Mouse (Mus musculus) MEL (cell line): ENCODE measurements around the gene Prickle2. TPM values are rescaled to one million over a fixed set of nuclear protein-coding genes. Genes with fewer than 3 reads are reported as not detected.

ENCODE experiments used
- DNase-seq: peaks from one replicate; pipeline ENCODE4 v3.0.0; 2011; ENCODE audit warnings: low read depth, low spot score
- H3K27ac ChIP-seq: 2 replicates; pipeline ENCODE4 v1.5.1; 2012; ENCODE audit warnings: low read depth, mild to moderate bottlenecking, control low read depth, low read length, moderate library complexity; ENCODE audit not compliant: control insufficient read depth
- H3K27me3 ChIP-seq, 2 experiments: fragments of 150-350 bp in 1 of 2; sonication (generic) in 1 of 2; 2 replicates each; pipeline ENCODE4 v1.6.1; 2012; ENCODE audit warnings: low read length in 2 of 2, mild to moderate bottlenecking in 2 of 2, improper control_type of control experiment in 1 of 2, moderate library complexity in 1 of 2; ENCODE audit not compliant: insufficient read depth in 2 of 2, control insufficient read depth in 1 of 2
- H3K36me3 ChIP-seq, 2 experiments: 2 replicates each; pipeline ENCODE4 v1.6.1; 2012 to 2014; ENCODE audit warnings: low read length in 2 of 2, improper control_type of control experiment in 1 of 2, inconsistent platforms in 1 of 2, mild to moderate bottlenecking in 1 of 2; ENCODE audit not compliant: insufficient read depth in 2 of 2, control insufficient read depth in 1 of 2
- H3K4me1 ChIP-seq, 2 experiments: fragments of 150-350 bp in 1 of 2; sonication (generic) in 1 of 2; 2 replicates each; pipeline ENCODE4 v1.6.1; 2012; ENCODE audit warnings: low read length in 2 of 2, improper control_type of control experiment in 1 of 2, mild to moderate bottlenecking in 1 of 2; ENCODE audit not compliant: insufficient read depth in 2 of 2, control insufficient read depth in 1 of 2
- H3K4me3 ChIP-seq, 2 experiments: fragments of 150-350 bp in 1 of 2; sonication (generic) in 1 of 2; 2 replicates each; pipeline ENCODE4 v1.5.1; 2012; ENCODE audit warnings: low read depth in 2 of 2, low read length in 2 of 2, mild to moderate bottlenecking in 2 of 2, moderate library complexity in 2 of 2, control low read depth in 1 of 2, improper control_type of control experiment in 1 of 2; ENCODE audit not compliant: control insufficient read depth in 1 of 2, insufficient read depth in 1 of 2
- H3K79me2 ChIP-seq: 2 replicates; pipeline ENCODE4 v1.6.1; 2012; ENCODE audit warnings: mild to moderate bottlenecking, low read length, moderate library complexity; ENCODE audit not compliant: control insufficient read depth, poor library complexity, insufficient read depth
- H3K9ac ChIP-seq: 2 replicates; pipeline ENCODE4 v1.6.1; 2012; ENCODE audit warnings: low read depth, mild to moderate bottlenecking, control low read depth, low read length, moderate library complexity; ENCODE audit not compliant: control insufficient read depth, poor library complexity, severe bottlenecking
- H3K9me3 ChIP-seq: fragments of 150-350 bp; sonication (generic); replicated peaks from 2 replicates; pipeline ENCODE4 v1.6.1; 2012; ENCODE audit warnings: mild to moderate bottlenecking, low read length, improper control_type of control experiment, moderate library complexity; ENCODE audit not compliant: insufficient read depth
- BHLHE40 ChIP-seq: IDR thresholded peaks from 2 replicates; pipeline ENCODE4 v1.6.1; 2012; ENCODE audit warnings: low read depth, mild to moderate bottlenecking, inconsistent platforms, low read length, improper control_type of control experiment, borderline replicate concordance
- CHD1 ChIP-seq: IDR thresholded peaks from 2 replicates; pipeline ENCODE4 v1.6.1; 2012; ENCODE audit warnings: low read depth, mild to moderate bottlenecking, inconsistent platforms, low read length, improper control_type of control experiment
- E2F4 ChIP-seq: IDR thresholded peaks from 2 replicates; pipeline ENCODE4 v1.6.1; 2011; ENCODE audit warnings: low read depth, low read length, improper control_type of control experiment, borderline replicate concordance
- ELF1 ChIP-seq: IDR thresholded peaks from 2 replicates; pipeline ENCODE4 v1.6.1; 2014; ENCODE audit warnings: low read depth, mild to moderate bottlenecking, inconsistent platforms, low read length, improper control_type of control experiment, moderate library complexity
- EP300 ChIP-seq, 2 experiments: IDR thresholded peaks; 2 replicates each; pipeline ENCODE4 v1.6.1; 2011; ENCODE audit warnings: improper control_type of control experiment in 2 of 2, low read length in 2 of 2, low read depth in 1 of 2, mild to moderate bottlenecking in 1 of 2
- ETS1 ChIP-seq: IDR thresholded peaks from 2 replicates; pipeline ENCODE4 v1.6.1; 2012; ENCODE audit warnings: low read depth, mild to moderate bottlenecking, inconsistent platforms, low read length, improper control_type of control experiment, moderate library complexity
- HCFC1 ChIP-seq: IDR thresholded peaks from 2 replicates; pipeline ENCODE4 v1.6.1; 2012; ENCODE audit warnings: low read depth, mild to moderate bottlenecking, inconsistent platforms, low read length, improper control_type of control experiment, moderate library complexity
- JUND ChIP-seq: IDR thresholded peaks from 2 replicates; pipeline ENCODE4 v1.6.1; 2011; ENCODE audit warnings: low read depth, mild to moderate bottlenecking, improper control_type of control experiment, low read length
- MAFK ChIP-seq: IDR thresholded peaks from 2 replicates; pipeline ENCODE4 v1.6.1; 2011; ENCODE audit warnings: low read depth, mild to moderate bottlenecking, low read length, improper control_type of control experiment, borderline replicate concordance
- MAX ChIP-seq: IDR thresholded peaks from 2 replicates; pipeline ENCODE4 v1.6.1; 2011; ENCODE audit warnings: low read length, improper control_type of control experiment
- MEF2A ChIP-seq: IDR thresholded peaks from 2 replicates; pipeline ENCODE4 v1.6.1; 2014; ENCODE audit warnings: low read depth, mild to moderate bottlenecking, inconsistent platforms, low read length, improper control_type of control experiment; ENCODE audit not compliant: poor library complexity, insufficient replicate concordance, severe bottlenecking; ENCODE audit errors: extremely low read depth
- MYB ChIP-seq: IDR thresholded peaks from 2 replicates; pipeline ENCODE4 v1.6.1; 2011; ENCODE audit warnings: mild to moderate bottlenecking, low read depth, low read length, improper control_type of control experiment
- NELFE ChIP-seq: IDR thresholded peaks from 2 replicates; pipeline ENCODE4 v1.6.1; 2011; ENCODE audit warnings: low read depth, low read length, improper control_type of control experiment
- POLR2AphosphoS2 ChIP-seq: IDR thresholded peaks from 2 replicates; pipeline ENCODE4 v1.6.1; 2011; ENCODE audit warnings: low read length, improper control_type of control experiment
- POLR2AphosphoS5 ChIP-seq: IDR thresholded peaks from 2 replicates; pipeline ENCODE4 v1.6.1; 2012; ENCODE audit warnings: low read depth, borderline replicate concordance, mild to moderate bottlenecking, inconsistent platforms, low read length, moderate library complexity, mixed read lengths
- RCOR1 ChIP-seq: IDR thresholded peaks from 2 replicates; pipeline ENCODE4 v1.6.1; 2012; ENCODE audit warnings: low read depth, mild to moderate bottlenecking, inconsistent platforms, low read length, improper control_type of control experiment
- TAL1 ChIP-seq: IDR thresholded peaks from 2 replicates; pipeline ENCODE4 v1.6.1; 2012; ENCODE audit warnings: mild to moderate bottlenecking, inconsistent platforms, low read length, moderate library complexity, mixed read lengths
- UBTF ChIP-seq: IDR thresholded peaks from 2 replicates; pipeline ENCODE4 v1.6.1; 2012; ENCODE audit warnings: low read depth, mild to moderate bottlenecking, inconsistent platforms, low read length, improper control_type of control experiment, moderate library complexity, borderline replicate concordance; ENCODE audit not compliant: insufficient read depth
- USF1 ChIP-seq: IDR thresholded peaks from 2 replicates; pipeline ENCODE4 v1.6.1; 2014; ENCODE audit warnings: low read depth, mild to moderate bottlenecking, inconsistent platforms, low read length, improper control_type of control experiment, moderate library complexity
- USF2 ChIP-seq, 2 experiments: IDR thresholded peaks; 2 replicates each; pipeline ENCODE4 v1.6.1; 2011 to 2012; ENCODE audit warnings: improper control_type of control experiment in 2 of 2, low read length in 2 of 2, borderline replicate concordance in 1 of 2, inconsistent platforms in 1 of 2, low read depth in 1 of 2, mild to moderate bottlenecking in 1 of 2; ENCODE audit not compliant: insufficient read depth in 1 of 2
- polyA plus RNA-seq, 2 experiments: library from polyadenylated mRNA; stranded (reverse) in 1 of 2; unstranded in 1 of 2; fragments of >175 nt in 1 of 2; fragments of >200 nt in 1 of 2; gene quantifications; 2 replicates each; pipeline versions ENCODE4 v1.2.1 to v1.2.4; 2012; ENCODE audit warnings: low replicate concordance in 2 of 2, low read depth in 1 of 2; ENCODE audit not compliant: insufficient read length in 2 of 2, insufficient read depth in 1 of 2, missing spikeins in 1 of 2
- total RNA-seq: library from RNA; depleted of rRNA; stranded (reverse); fragments of 300-350 nt; gene quantifications from 2 replicates; pipeline ENCODE4 v1.2.3, GENCODE M21; 2012; rRNA removed

Gene Prickle2
- total RNA-seq (not detected in 2 replicates), polyA plus RNA-seq (not detected)

GRCm38 (mm10) chr6:92706145-92706466, at the start of gene Prickle2:
Gene Prickle2 (minus strand): TSS chr6:92706155.
- Histone ChIP-seq H3K79me2 (no peaks in the 10 kb centered on the region), H3K27me3 (no peaks in the 10 kb centered on the region), H3K4me1 (no peaks in the 10 kb centered on the region), H3K27ac (no peak within 1 kb of the TSS), H3K9me3 (no peaks in the 10 kb centered on the region), H3K36me3 (no peaks in the 10 kb centered on the region), H3K9ac (no peak within 1 kb of the TSS), H3K4me3 (no peak within 1 kb of the TSS)
- DNase-seq, result no peak
- TF ChIP-seq USF2 (IDR thresholded peaks at IDR 0.05; ENCODE audit: borderline replicate concordance in 1 of 2, insufficient read depth in 1 of 2, low read depth in 1 of 2, low read length in 2 of 2) (no peak), BHLHE40 (no peak), UBTF (no peak)

GRCm38 (mm10) chr6:92752737-92753136, 46.8 kb upstream of the Prickle2 start:
- no peaks in the 10 kb centered on the region for H3K9me3 ChIP-seq
- TF ChIP-seq EP300 (IDR thresholded peaks at IDR 0.05; ENCODE audit: low read depth in 1 of 2, low read length in 2 of 2) (no peak), MAFK (no peak), MAX (no peak), MEF2A (no peak), CHD1 (no peak), POLR2AphosphoS5 (no peak), MYB (no peak), RCOR1 (no peak), JUND (no peak), TAL1 (no peak), E2F4 (no peak), NELFE (no peak), ELF1 (no peak), HCFC1 (no peak), ETS1 (no peak), BHLHE40 (no peak), POLR2AphosphoS2 (no peak), USF1 (no peak)

More at GRCm38 (mm10) chr6:92752737-92753136, 46.8 kb upstream of the Prickle2 start:
- DNase-seq, result no peak
- Histone ChIP-seq H3K79me2 (no peaks in the 10 kb centered on the region), H3K36me3 (no peaks in the 10 kb centered on the region), H3K4me1 (no peaks in the 10 kb centered on the region), H3K9ac (no peak overlapping the region), H3K27ac (no peak overlapping the region), H3K4me3 (no peak overlapping the region), H3K27me3 (no peaks in the 10 kb centered on the region)
